ENCODE assay signal across 11 mouse cellular contexts in the genomic region with DNA sequence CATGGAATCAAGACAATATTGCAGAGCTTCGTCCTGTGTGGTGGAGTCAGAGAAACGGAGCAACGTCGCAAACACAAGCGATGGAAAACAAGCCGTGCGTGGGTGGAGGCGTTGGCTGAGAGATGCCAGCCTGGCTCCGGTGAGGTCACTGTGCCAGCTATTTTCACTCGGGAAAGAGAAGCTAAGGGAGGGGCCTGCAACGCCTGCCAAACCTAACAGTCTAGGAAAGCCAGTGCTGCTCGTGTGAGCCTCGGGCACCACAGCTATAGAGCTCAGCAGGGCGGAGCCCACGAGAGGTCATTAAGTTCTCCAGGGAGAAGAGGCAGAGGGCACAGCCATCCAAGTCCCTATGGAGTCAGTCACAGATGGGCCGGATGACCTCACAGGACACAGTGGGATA. TPM values are rescaled to one million over a fixed set of nuclear protein-coding genes. Genes with fewer than 3 reads are reported as not detected.
A peak's percentile ranks its signal among the peaks of the same experiment; 100 is the strongest.
DNase-seq lines count a peak whose midpoint lies in the region; ATAC-seq lines count a peak whose summit lies in the region.
"Had no signal": no experiment of that assay in that cellular context is flagged by ENCODE, and none has a peak within 500 bp of the region (broad histone marks: within the 10 kb centered on the region; RNA-seq: fewer than 3 reads in every experiment).

No protein-coding gene starts in this region.

- no peak for DNase-seq in kidney, adult 8-10 months
- peak; percentile 57 to 67 for DNase-seq in cerebellum, postnatal 36 days
- peak; percentile 23 to 30 for DNase-seq in kidney, postnatal 36 days
- peak; percentile 86 for DNase-seq in lung, postnatal 36 days
- no peak for DNase-seq in yolk sac, embryonic 10.5 days (ENCODE audit: low spot score)
- no peak for DNase-seq in spleen, postnatal 10 days (ENCODE audit: low spot score in 2 of 2)

- H3K27ac ChIP-seq in kidney, embryonic 14.5 days (ENCODE audit: low read depth, low read length): no peak overlapping the region
- H3K27ac ChIP-seq in midbrain, embryonic 16.5 days (ENCODE audit: low read length): no peak overlapping the region
- H3K27ac ChIP-seq: liver, embryonic 14.5 days; neural tube, embryonic 12.5 days; stomach, embryonic 15.5 days had no signal

- no peak overlapping the region for H3K9ac ChIP-seq in kidney, embryonic 14.5 days (ENCODE audit: low read depth, low read length)
- H3K9ac ChIP-seq in midbrain, embryonic 16.5 days (ENCODE audit: low read depth, low read length): no peak overlapping the region
- H3K9ac ChIP-seq: liver, embryonic 14.5 days; neural tube, embryonic 12.5 days; stomach, embryonic 15.5 days had no signal

- WGBS in kidney, embryonic 14.5 days: 50% methylated on average over 16 of the region's 16 CpGs
- 84% methylated on average over 16 of the region's 16 CpGs for WGBS in midbrain, embryonic 16.5 days

- no peak overlapping the region for H3K4me2 ChIP-seq in kidney, embryonic 14.5 days (replicated peaks; ENCODE audit: low read depth, low read length)
- H3K4me2 ChIP-seq in midbrain, embryonic 16.5 days (ENCODE audit: low read length): no peak overlapping the region
- H3K4me2 ChIP-seq: neural tube, embryonic 12.5 days; stomach, embryonic 15.5 days had no signal

- H3K4me1 ChIP-seq in kidney, embryonic 14.5 days (ENCODE audit: control insufficient read depth, insufficient read depth, low read length): peaks cover 3% of the 10 kb centered on the region; the same call in 1 of the 2 replicates
- H3K4me1 ChIP-seq in midbrain, embryonic 16.5 days (ENCODE audit: control insufficient read depth, insufficient read depth, low read length): no peaks in the 10 kb centered on the region
- H3K4me1 ChIP-seq: stomach, embryonic 15.5 days had no signal

- no peaks in the 10 kb centered on the region for H3K9me3 ChIP-seq in kidney, embryonic 14.5 days (ENCODE audit: control insufficient read depth, low read length)
- H3K9me3 ChIP-seq in midbrain, embryonic 16.5 days (replicated peaks; ENCODE audit: control insufficient read depth, low read length, poor library complexity, severe bottlenecking): no peaks in the 10 kb centered on the region
- H3K9me3 ChIP-seq: neural tube, embryonic 12.5 days; stomach, embryonic 15.5 days had no signal

- peak; percentile 51 for ATAC-seq in kidney, embryonic 14.5 days (ENCODE audit: low FRiP score, low TSS enrichment)
- no peak for ATAC-seq in midbrain, embryonic 16.5 days

- no peaks in the 10 kb centered on the region for H3K36me3 ChIP-seq in kidney, embryonic 14.5 days (ENCODE audit: control insufficient read depth, insufficient read depth, low read length)
- no peaks in the 10 kb centered on the region for H3K36me3 ChIP-seq in midbrain, embryonic 16.5 days (ENCODE audit: control insufficient read depth, insufficient read depth, low read length)
- H3K36me3 ChIP-seq: neural tube, embryonic 12.5 days; stomach, embryonic 15.5 days had no signal

- no peak overlapping the region for H3K4me3 ChIP-seq in kidney, embryonic 14.5 days (ENCODE audit: low read length)
- no peak overlapping the region for H3K4me3 ChIP-seq in midbrain, embryonic 16.5 days (ENCODE audit: low read depth, low read length)
- H3K4me3 ChIP-seq: neural tube, embryonic 12.5 days; stomach, embryonic 15.5 days had no signal

- no peaks in the 10 kb centered on the region for H3K27me3 ChIP-seq in kidney, embryonic 14.5 days (ENCODE audit: control insufficient read depth, insufficient read depth, low read length)
- peaks cover 3% of the 10 kb centered on the region; the same call in 1 of the 2 replicates for H3K27me3 ChIP-seq in midbrain, embryonic 16.5 days (ENCODE audit: control insufficient read depth, insufficient read depth, low read depth, low read length)
- H3K27me3 ChIP-seq: stomach, embryonic 15.5 days had no signal

RNA-seq across cellular contexts. Expression of a gene that starts 16.5 kb away (rescaled TPM):
- 12.5 and 15.8 TPM in 2 replicates for polyA plus RNA-seq in kidney, embryonic 14.5 days (2014; fragmentation: Nextera tagmentation; extraction: Ambion mirVana)
- 0.12 and 0.20 TPM in 2 replicates for polyA plus RNA-seq in midbrain, embryonic 16.5 days (2015; fragmentation: Nextera tagmentation; extraction: Ambion mirVana)

RNA-seq across cellular contexts. Expression of a gene that starts 37.5 kb away (rescaled TPM):
- polyA plus RNA-seq in kidney, embryonic 14.5 days (2014; fragmentation: Nextera tagmentation; extraction: Ambion mirVana): 106 and 117 TPM in 2 replicates
- 75.1 and 78.2 TPM in 2 replicates for polyA plus RNA-seq in midbrain, embryonic 16.5 days (2015; fragmentation: Nextera tagmentation; extraction: Ambion mirVana)

Comparison
In these comparisons a context has a peak if more than half of its experiments do, and no peak if none do; other contexts are left out.
1. DNase-seq: peak in cerebellum, postnatal 36 days (2 of 2), kidney, postnatal 36 days (2 of 2) and lung, postnatal 36 days (single experiment); none in kidney, adult 8-10 months (0 of 2), yolk sac, embryonic 10.5 days (single experiment) and spleen, postnatal 10 days (0 of 2).
2. RNA of a gene that starts 16.5 kb away (polyA plus RNA-seq): 12.5 to 15.8 TPM in kidney, embryonic 14.5 days; 0.12 to 0.20 TPM in midbrain, embryonic 16.5 days; every median in the first group is over 10 times any median in the second.